Mouse (Mus musculus) brain, adult 2 months (tissue): Measurements from ENCODE around the gene Cdk2.

Experiments
- DNase-seq: peaks from one replicate; pipeline ENCODE4 v3.0.0; 2011; ENCODE audit warnings: low read depth, low spot score

Gene Cdk2

GRCm38 (mm10) chr10:128703895-128704294 is 936 bp downstream of the Cdk2 start, which contains the start of gene Pmel:
Gene Pmel (plus strand): TSS chr10:128704195.
- DNase-seq: no peak

- DNase-seq: no peak
Measured at GRCm38 (mm10) chr10:128702328-128703007, 2.4 kb downstream of the Cdk2 start.

GRCm38 (mm10) chr10:128700712-128701111 is 4.1 kb downstream of the Cdk2 start:
- DNase-seq: no peak

GRCm38 (mm10) chr10:128699611-128700010 is 5.2 kb downstream of the Cdk2 start:
- no peak for DNase-seq

GRCm38 (mm10) chr10:128699006-128699405 is 5.8 kb downstream of the Cdk2 start:
- DNase-seq: no peak

- DNase-seq: no peak
Measured at GRCm38 (mm10) chr10:128697072-128697725, 7.6 kb downstream of the Cdk2 start.

- peak; percentile 100 for DNase-seq
Measured at GRCm38 (mm10) chr10:128695992-128696807, 8.6 kb downstream of the Cdk2 start, which contains the start of gene Rab5b. Gene Rab5b (minus strand): TSS chr10:128696264.

GRCm38 (mm10) chr10:128695411-128695991 is 9.3 kb downstream of the Cdk2 start:
- DNase-seq: peak; percentile 15

GRCm38 (mm10) chr10:128674469-128675008 is 30.3 kb downstream of the Cdk2 start:
- peak; percentile 72 for DNase-seq

GRCm38 (mm10) chr10:128673763-128674468 is 30.9 kb downstream of the Cdk2 start, which contains the start of gene Suox:
Gene Suox (minus strand): TSS chr10:128674073.
- peak; percentile 91 for DNase-seq

GRCm38 (mm10) chr10:128671148-128671547 is 33.7 kb downstream of the Cdk2 start:
- no peak for DNase-seq

- peak; percentile 82 for DNase-seq
Measured at GRCm38 (mm10) chr10:128668790-128669672, 35.8 kb downstream of the Cdk2 start.

GRCm38 (mm10) chr10:128665806-128666205 is 39.0 kb downstream of the Cdk2 start:
- DNase-seq: no peak

- no peak for DNase-seq
Measured at GRCm38 (mm10) chr10:128665307-128665706, 39.5 kb downstream of the Cdk2 start.

- no peak for DNase-seq
Measured at GRCm38 (mm10) chr10:128664808-128665207, 40.0 kb downstream of the Cdk2 start.

- no peak for DNase-seq
Measured at GRCm38 (mm10) chr10:128663441-128664220, 41.2 kb downstream of the Cdk2 start.

- no peak for DNase-seq
Measured at GRCm38 (mm10) chr10:128662465-128662864, 42.4 kb downstream of the Cdk2 start.

GRCm38 (mm10) chr10:128659490-128659889 is 45.3 kb downstream of the Cdk2 start:
- DNase-seq: no peak

- no peak for DNase-seq
Measured at GRCm38 (mm10) chr10:128657844-128658243, 47.0 kb downstream of the Cdk2 start.
